Mouse (Mus musculus): Measurements from ENCODE around the gene Sept11.

- no peak for TF ChIP-seq CTCF (IDR thresholded peaks at IDR 0.05; ENCODE audit: low read depth)
- no peak for TF ChIP-seq EP300 (optimal IDR thresholded peaks at IDR 0.05)
Measured at GRCm38 (mm10) chr5:93224549-93224948, 131.3 kb downstream of the Sept11 start.

Data from stomach, postnatal 0 days (tissue).